25 mouse cellular contexts compared by ENCODE assay signal in the genomic region with DNA sequence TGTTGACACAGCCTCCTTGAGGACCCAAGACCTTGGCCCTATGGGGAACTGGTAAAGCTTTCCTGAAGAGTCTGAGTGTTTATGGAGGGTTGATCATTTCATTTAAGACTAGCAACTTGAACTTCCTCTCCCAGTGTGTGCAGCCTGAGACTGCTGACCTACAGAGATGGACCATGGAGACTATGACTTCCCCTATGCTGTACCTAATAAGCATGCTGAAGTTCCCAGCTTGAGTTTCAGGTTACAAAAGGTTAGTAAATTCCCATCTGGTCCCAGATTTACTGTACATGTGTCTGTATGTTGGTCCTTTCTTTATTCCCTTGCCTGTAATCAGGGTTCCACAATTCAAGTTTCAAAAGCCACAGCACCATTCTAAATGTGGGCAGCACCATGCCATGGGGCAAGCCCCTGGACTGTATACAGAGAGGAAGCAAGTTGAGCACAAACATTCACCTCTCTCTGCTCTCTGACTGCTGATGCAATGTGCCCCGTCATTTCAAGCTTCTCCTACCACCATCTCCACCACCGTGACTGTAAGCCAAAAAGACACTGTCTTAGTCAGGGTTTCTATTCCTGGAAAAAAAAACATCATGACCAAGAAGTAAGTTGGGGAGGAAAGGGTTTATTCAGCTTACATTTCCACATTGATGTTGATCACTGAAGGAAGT.
DNase-seq lines count a peak whose midpoint lies in the region; ATAC-seq and TF ChIP-seq lines count a peak whose summit lies in the region.
"Had no signal": no experiment of that assay in that cellular context is flagged by ENCODE, and none has a peak within 500 bp of the region (broad histone marks: within the 10 kb centered on the region; RNA-seq: fewer than 3 reads in every experiment).

No protein-coding gene starts in this region.

- WGBS in heart, embryonic 11.5 days (ENCODE audit: insufficient replicate concordance): 67% methylated on average over 2 of the region's 2 CpGs
- 49% methylated on average over 2 of the region's 2 CpGs for WGBS in liver, embryonic 15.5 days (ENCODE audit: insufficient replicate concordance)
- WGBS in liver, embryonic 12.5 days (ENCODE audit: insufficient replicate concordance): 61% methylated on average over 2 of the region's 2 CpGs

- no peak for TF ChIP-seq CTCF in CH12.LX (conservative IDR thresholded peaks at IDR 0.05 in 1 of 2, IDR thresholded peaks at IDR 0.05 in 1 of 2; ENCODE audit: low read depth in 2 of 2, low read length in 2 of 2)

- H3K36me3 ChIP-seq in heart, embryonic 11.5 days (ENCODE audit: control insufficient read depth, insufficient read depth, low read length): no peaks in the 10 kb centered on the region
- no peaks in the 10 kb centered on the region for H3K36me3 ChIP-seq in liver, embryonic 15.5 days (replicated peaks)
- no peaks in the 10 kb centered on the region for H3K36me3 ChIP-seq in liver, embryonic 12.5 days
- H3K36me3 ChIP-seq in CH12.LX (replicated peaks in 1 of 2; ENCODE audit: control insufficient read depth in 1 of 2, insufficient read depth in 1 of 2, low read length in 1 of 2): peaks cover 0 to 22% of the 10 kb centered on the region in 2 experiments
- H3K36me3 ChIP-seq: embryonic facial prominence, embryonic 13.5 days; embryonic facial prominence, embryonic 15.5 days; forebrain, embryonic 10.5 days; forebrain, embryonic 12.5 days had no signal

- H3K9me3 ChIP-seq in heart, embryonic 11.5 days (replicated peaks; ENCODE audit: control insufficient read depth, low read length): no peaks in the 10 kb centered on the region
- no peaks in the 10 kb centered on the region for H3K9me3 ChIP-seq in liver, embryonic 15.5 days (replicated peaks)
- no peaks in the 10 kb centered on the region for H3K9me3 ChIP-seq in liver, embryonic 12.5 days (replicated peaks)
- H3K9me3 ChIP-seq in CH12.LX (replicated peaks; ENCODE audit: low read length): no peaks in the 10 kb centered on the region
- H3K9me3 ChIP-seq: embryonic facial prominence, embryonic 13.5 days; embryonic facial prominence, embryonic 15.5 days; forebrain, embryonic 10.5 days; forebrain, embryonic 12.5 days had no signal

- no peak overlapping the region for H3K9ac ChIP-seq in heart, embryonic 11.5 days (ENCODE audit: low read depth, low read length)
- no peak overlapping the region for H3K9ac ChIP-seq in liver, embryonic 15.5 days
- H3K9ac ChIP-seq in liver, embryonic 12.5 days: no peak overlapping the region
- peak overlapping the region; percentile 89 for H3K9ac ChIP-seq in CH12.LX (ENCODE audit: insufficient read depth, low read depth)
- H3K9ac ChIP-seq: embryonic facial prominence, embryonic 13.5 days; embryonic facial prominence, embryonic 15.5 days; forebrain, embryonic 12.5 days had no signal

- dilution Hi-C loops in CH12.LX (cut with MboI; ENCODE audit: extremely low pct_ligation_motif_present, extremely low pct_unique_long_range_greater_than_20kb, low sequenced_read_pairs): no loop called here

- peak; percentile 69 for TF ChIP-seq POLR2A in CH12.LX (IDR thresholded peaks at IDR 0.05; ENCODE audit: low read depth, low read length)

- TF ChIP-seq EP300 in CH12.LX (IDR thresholded peaks at IDR 0.05; ENCODE audit: low read length): peak; percentile 83

- H3K79me2 ChIP-seq in CH12.LX (replicated peaks; ENCODE audit: control insufficient read depth, extremely low read depth, insufficient read depth, poor library complexity, severe bottlenecking): peaks cover 3% of the 10 kb centered on the region

- H3K4me3 ChIP-seq in heart, embryonic 11.5 days (ENCODE audit: low read depth, low read length): no peak overlapping the region
- no peak overlapping the region for H3K4me3 ChIP-seq in liver, embryonic 15.5 days (replicated peaks)
- H3K4me3 ChIP-seq in liver, embryonic 12.5 days: no peak overlapping the region
- peak overlapping the region; percentile 38 to 66 (median 51) for H3K4me3 ChIP-seq in CH12.LX (replicated peaks in 1 of 3; ENCODE audit: low read depth in 2 of 3, low read length in 2 of 3, poor library complexity in 1 of 3)
- H3K4me3 ChIP-seq: embryonic facial prominence, embryonic 13.5 days; embryonic facial prominence, embryonic 15.5 days; erythroblast, embryonic 14.5 days; forebrain, embryonic 10.5 days; forebrain, embryonic 12.5 days had no signal

- H3K27me3 ChIP-seq in heart, embryonic 11.5 days (ENCODE audit: control insufficient read depth, insufficient read depth, low read length): no peaks in the 10 kb centered on the region
- no peaks in the 10 kb centered on the region for H3K27me3 ChIP-seq in liver, embryonic 15.5 days
- H3K27me3 ChIP-seq in liver, embryonic 12.5 days (replicated peaks): no peaks in the 10 kb centered on the region
- no peaks in the 10 kb centered on the region for H3K27me3 ChIP-seq in CH12.LX (replicated peaks)
- H3K27me3 ChIP-seq: embryonic facial prominence, embryonic 13.5 days; embryonic facial prominence, embryonic 15.5 days; forebrain, embryonic 12.5 days had no signal

- in situ Hi-C loops in CH12.LX (cut with MboI; ENCODE audit: low pct_ligation_motif_present, low pct_unique_long_range_greater_than_20kb, low sequenced_read_pairs): no loop called here

- no peak for ATAC-seq in heart, embryonic 11.5 days (replicated peaks; ENCODE audit: insufficient number of reproducible peaks, low FRiP score, low TSS enrichment)
- ATAC-seq in liver, embryonic 15.5 days (ENCODE audit: insufficient read depth): peak; percentile 42; the same call in 1 of the 2 replicates
- ATAC-seq in liver, embryonic 12.5 days: no peak
- ATAC-seq: CD4-positive, CD25-positive, alpha-beta regulatory T cell, adult 4 months; forebrain, embryonic 14.5 days; forebrain, embryonic 16.5 days had no signal

- DNase-seq in heart, adult 11 months: peak; percentile 72
- DNase-seq in CH12.LX (ENCODE audit: extremely low read depth): peak; percentile 96
- no peak for DNase-seq in urinary bladder, postnatal 10 days (ENCODE audit: low spot score)
- DNase-seq: adrenal gland, adult 2 months; adrenal gland, postnatal 10 days; adrenal gland, postnatal 25 days; B cell, adult 2 months; cerebellum, adult 11 months; cerebellum, adult 18-20 months; cerebellum, adult 8-10 months; cerebellum, adult 9-11 months; cerebellum, postnatal 14 days; cerebellum, postnatal 36 days; embryo, embryonic 11 days had no signal

- TF ChIP-seq RAD21 in CH12.LX (IDR thresholded peaks at IDR 0.05; ENCODE audit: low read depth, low read length): no peak; the same call in none of the 2 replicates

- H3K4me2 ChIP-seq in heart, embryonic 11.5 days: no peak overlapping the region
- H3K4me2 ChIP-seq in liver, embryonic 15.5 days: no peak overlapping the region
- no peak overlapping the region for H3K4me2 ChIP-seq in liver, embryonic 12.5 days
- peak overlapping the region; percentile 85 for H3K4me2 ChIP-seq in CH12.LX (ENCODE audit: insufficient read depth, low read depth, poor library complexity, severe bottlenecking)
- H3K4me2 ChIP-seq: embryonic facial prominence, embryonic 13.5 days; embryonic facial prominence, embryonic 15.5 days; forebrain, embryonic 12.5 days had no signal

- no peaks in the 10 kb centered on the region for H3K4me1 ChIP-seq in heart, embryonic 11.5 days (ENCODE audit: control insufficient read depth, insufficient read depth, low read length)
- H3K4me1 ChIP-seq in liver, embryonic 15.5 days (replicated peaks): no peaks in the 10 kb centered on the region
- no peaks in the 10 kb centered on the region for H3K4me1 ChIP-seq in liver, embryonic 12.5 days
- H3K4me1 ChIP-seq in CH12.LX (ENCODE audit: control insufficient read depth in 1 of 2, insufficient read depth in 2 of 2): peaks cover 14 to 56% of the 10 kb centered on the region in 2 experiments
- H3K4me1 ChIP-seq: embryonic facial prominence, embryonic 15.5 days; forebrain, embryonic 10.5 days; forebrain, embryonic 12.5 days had no signal

- H3K27ac ChIP-seq in heart, embryonic 11.5 days (ENCODE audit: low read depth, low read length): no peak overlapping the region
- no peak overlapping the region for H3K27ac ChIP-seq in liver, embryonic 15.5 days (replicated peaks)
- no peak overlapping the region for H3K27ac ChIP-seq in liver, embryonic 12.5 days
- H3K27ac ChIP-seq in CH12.LX (ENCODE audit: insufficient read depth, low read depth): peak overlapping the region; percentile 93
- H3K27ac ChIP-seq: embryonic facial prominence, embryonic 13.5 days; embryonic facial prominence, embryonic 15.5 days; forebrain, embryonic 10.5 days; forebrain, embryonic 12.5 days had no signal

TF ChIP-seq in CH12.LX, 34 proteins besides CTCF, POLR2A, EP300 and RAD21 (continues in another document):
- TF ChIP-seq USF1 (IDR thresholded peaks at IDR 0.05; ENCODE audit: low read depth, low read length) (no peak), GABPA (IDR thresholded peaks at IDR 0.05; ENCODE audit: insufficient replicate concordance, low read depth, low read length) (no peak), SIN3A (IDR thresholded peaks at IDR 0.05; ENCODE audit: low read length) (peak; percentile 31), MEF2A (IDR thresholded peaks at IDR 0.05; ENCODE audit: borderline replicate concordance, low read depth, low read length) (peak; percentile 91), MYC (IDR thresholded peaks at IDR 0.05; ENCODE audit: low read depth, low read length) (peak; percentile 88; the same call in 1 of the 2 replicates), JUND (conservative IDR thresholded peaks at IDR 0.05; ENCODE audit: low read depth, low read length) (peak; percentile 70), KAT2A (IDR thresholded peaks at IDR 0.05; ENCODE audit: insufficient replicate concordance, low read length) (0 out of 2 replicates have a peak, but pooled peaks have one; percentile 63), ZMIZ1 (IDR thresholded peaks at IDR 0.05; ENCODE audit: low read depth, low read length) (peak; percentile 52; the same call in 1 of the 2 replicates), POLR2AphosphoS2 (IDR thresholded peaks at IDR 0.05; ENCODE audit: low read depth, low read length) (no peak), BHLHE40 (IDR thresholded peaks at IDR 0.05; ENCODE audit: low read depth, low read length) (peak; percentile 71), CHD1 (IDR thresholded peaks at IDR 0.05; ENCODE audit: low read depth, low read length) (0 out of 2 replicates have a peak, but pooled peaks have one; percentile 45), IRF4 (IDR thresholded peaks at IDR 0.05; ENCODE audit: low read depth, low read length) (peak; percentile 89; the same call in 1 of the 2 replicates), HCFC1 (IDR thresholded peaks at IDR 0.05; ENCODE audit: low read depth, low read length) (peak; percentile 38), ZKSCAN1 (IDR thresholded peaks at IDR 0.05; ENCODE audit: borderline replicate concordance, low read depth, low read length) (no peak), ELF1 (IDR thresholded peaks at IDR 0.05; ENCODE audit: low read depth, low read length) (peak; percentile 13; the same call in 1 of the 2 replicates), NRF1 (IDR thresholded peaks at IDR 0.05; ENCODE audit: low read depth, low read length) (no peak), UBTF (IDR thresholded peaks at IDR 0.05; ENCODE audit: low read depth, low read length) (0 out of 2 replicates have a peak, but pooled peaks have one; percentile 71), RCOR1 (conservative IDR thresholded peaks at IDR 0.05; ENCODE audit: low read depth, low read length) (0 out of 2 replicates have a peak, but pooled peaks have one; percentile 63)

Comparison
In these comparisons a context has a peak if more than half of its experiments do, and no peak if none do; other contexts are left out.
1. H3K4me3 ChIP-seq: peak in CH12.LX (3 of 3); none in heart, embryonic 11.5 days (single experiment), liver, embryonic 15.5 days (single experiment) and liver, embryonic 12.5 days (single experiment).